Mouse (Mus musculus): ENCODE measurements at regions not wholly inside any gene's neighbourhood (a gene's known extent, or its start where the extent isn't known, plus 50 kb on each side); places are given as distances from the start of the nearest gene placed in this dataset.
A peak's percentile ranks its signal among the peaks of the same experiment; 100 is the strongest.

DNA sequence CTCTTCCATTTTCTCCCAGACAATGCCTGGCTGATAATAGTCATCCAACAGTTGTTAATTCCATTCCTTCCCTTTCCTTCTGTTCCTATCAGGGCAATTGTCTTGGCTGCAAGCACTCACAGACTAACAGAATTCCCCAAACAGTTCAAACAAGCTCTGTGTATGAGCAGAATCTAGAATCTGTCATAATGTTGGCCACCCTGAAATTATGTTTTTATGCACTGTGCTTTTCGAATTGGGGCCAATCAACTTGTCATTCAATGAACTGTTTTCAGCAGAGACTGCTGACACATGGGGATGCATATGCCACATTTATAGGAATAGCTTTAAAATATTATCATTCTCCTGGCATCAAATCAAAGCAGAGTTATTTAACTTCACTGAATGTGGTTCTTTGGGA lies 235.8 kb upstream of the Tmtc4 start:
- H3K36me3 ChIP-seq (ENCODE audit: insufficient read depth, low read length): no peaks in the 10 kb centered on the region
- H3K4me3 ChIP-seq (ENCODE audit: low read depth, low read length): no peak overlapping the region
- H3K27me3 ChIP-seq (ENCODE audit: insufficient read depth, low read length): no peaks in the 10 kb centered on the region
- TF ChIP-seq CTCF (IDR thresholded peaks at IDR 0.05): no peak
- 71% methylated on average over 1 of the region's 1 CpGs for WGBS
- no peaks in the 10 kb centered on the region for H3K4me1 ChIP-seq (ENCODE audit: insufficient read depth, low read length)
- no peak overlapping the region for H3K4me2 ChIP-seq (ENCODE audit: low read depth, low read length, poor library complexity, severe bottlenecking)
- no peak overlapping the region for H3K9ac ChIP-seq (replicated peaks; ENCODE audit: low read length, poor library complexity, severe bottlenecking)
- no peak overlapping the region for H3K27ac ChIP-seq (ENCODE audit: low read depth, low read length)
- DNase-seq (ENCODE audit: low spot score) (no peak), ATAC-seq (ENCODE audit: low FRiP score) (no peak)
- H3K9me3 ChIP-seq (ENCODE audit: low read length): no peaks in the 10 kb centered on the region

DNA sequence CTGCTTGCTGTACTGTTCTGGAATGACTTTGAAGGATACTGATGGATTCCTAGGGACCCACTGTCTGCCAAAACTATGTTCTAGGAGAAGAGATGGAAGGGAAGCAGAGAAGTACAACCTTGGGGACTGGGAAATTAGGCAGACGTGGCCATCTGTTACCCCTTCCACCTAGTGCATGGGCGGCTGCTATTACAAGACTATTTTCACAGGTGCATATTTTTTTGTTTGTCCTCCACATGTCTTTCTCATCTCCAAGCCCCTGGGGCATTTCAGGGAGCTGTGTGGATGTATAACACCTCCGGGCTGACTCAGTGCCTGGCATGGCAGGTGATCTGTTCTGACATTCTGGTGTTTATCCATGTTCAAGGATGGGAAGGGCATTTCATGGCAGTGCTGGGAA lies 226.4 kb upstream of the Tmtc4 start:
- H3K27me3 ChIP-seq (ENCODE audit: insufficient read depth, low read length): no peaks in the 10 kb centered on the region
- no peak for ATAC-seq (ENCODE audit: low FRiP score)
- TF ChIP-seq CTCF (IDR thresholded peaks at IDR 0.05): no peak

DNA sequence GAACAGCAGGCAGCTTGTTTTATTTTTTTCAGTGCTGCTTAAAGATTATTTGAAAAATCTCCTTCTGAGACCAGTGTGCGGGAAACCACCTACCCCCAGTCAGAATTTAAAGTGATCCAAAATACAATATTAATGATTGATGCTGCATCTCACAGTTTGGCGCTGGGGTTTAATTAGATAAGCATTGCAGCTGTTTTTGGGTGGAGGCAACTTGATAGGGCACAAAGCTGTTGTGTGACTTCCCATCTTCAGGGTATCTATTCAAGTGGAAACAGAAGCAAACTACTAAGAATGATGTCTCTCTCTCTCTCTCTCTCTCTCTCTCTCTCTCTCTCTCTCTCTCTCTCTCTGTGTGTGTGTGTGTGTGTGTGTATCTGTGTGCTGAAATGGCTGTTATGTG lies 219.0 kb upstream of the Tmtc4 start:
- Histone ChIP-seq H3K4me1 (ENCODE audit: insufficient read depth, low read length) (no peaks in the 10 kb centered on the region), H3K36me3 (ENCODE audit: insufficient read depth, low read length) (no peaks in the 10 kb centered on the region), H3K27me3 (ENCODE audit: insufficient read depth, low read length) (no peaks in the 10 kb centered on the region), H3K27ac (ENCODE audit: low read depth, low read length) (no peak overlapping the region), H3K4me3 (ENCODE audit: low read depth, low read length) (no peak overlapping the region), H3K4me2 (ENCODE audit: low read depth, low read length, poor library complexity, severe bottlenecking) (no peak overlapping the region), H3K9ac (replicated peaks; ENCODE audit: low read length, poor library complexity, severe bottlenecking) (no peak overlapping the region), H3K9me3 (ENCODE audit: low read length) (no peaks in the 10 kb centered on the region)
- ATAC-seq (ENCODE audit: low FRiP score) (no peak), DNase-seq (ENCODE audit: low spot score) (peak; percentile 24)
- TF ChIP-seq CTCF (IDR thresholded peaks at IDR 0.05): no peak
- 50% methylated on average over 2 of the region's 2 CpGs for WGBS

More for the DNA sequence above, 226.4 kb upstream of the Tmtc4 start:
- Histone ChIP-seq H3K4me1 (ENCODE audit: insufficient read depth, low read length) (no peaks in the 10 kb centered on the region), H3K9me3 (ENCODE audit: low read length) (no peaks in the 10 kb centered on the region), H3K36me3 (ENCODE audit: insufficient read depth, low read length) (no peaks in the 10 kb centered on the region), H3K9ac (replicated peaks; ENCODE audit: low read length, poor library complexity, severe bottlenecking) (no peak overlapping the region), H3K27ac (ENCODE audit: low read depth, low read length) (no peak overlapping the region), H3K4me2 (ENCODE audit: low read depth, low read length, poor library complexity, severe bottlenecking) (no peak overlapping the region), H3K4me3 (ENCODE audit: low read depth, low read length) (no peak overlapping the region)
- 87% methylated on average over 3 of the region's 3 CpGs for WGBS
- DNase-seq (ENCODE audit: low spot score): peak; percentile 2

DNA sequence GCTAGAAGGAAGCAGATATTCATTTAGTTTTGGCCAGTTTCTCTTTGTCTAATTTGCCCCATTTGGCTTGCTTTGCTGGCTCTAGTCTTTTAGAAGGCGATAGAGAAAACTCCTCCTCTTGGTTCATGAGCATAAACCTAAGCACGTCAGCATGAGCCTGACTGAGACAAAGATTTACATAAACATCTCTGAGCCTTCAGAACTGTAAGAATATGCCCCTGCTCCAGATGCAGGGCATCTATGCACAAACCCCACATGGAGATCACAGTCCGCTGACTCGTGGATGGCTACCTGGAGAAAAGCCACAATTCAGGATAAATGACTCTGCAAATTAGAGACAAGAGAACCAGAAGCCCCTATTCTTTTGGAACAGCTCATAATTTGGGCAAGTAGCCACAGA lies 218.5 kb upstream of the Tmtc4 start:
- 50% methylated on average over 4 of the region's 4 CpGs for WGBS
- no peaks in the 10 kb centered on the region for H3K4me1 ChIP-seq (ENCODE audit: insufficient read depth, low read length)
- no peak overlapping the region for H3K27ac ChIP-seq (ENCODE audit: low read depth, low read length)
- TF ChIP-seq CTCF (IDR thresholded peaks at IDR 0.05): no peak
- H3K4me2 ChIP-seq (ENCODE audit: low read depth, low read length, poor library complexity, severe bottlenecking): peak overlapping the region; percentile 10; the same call in 1 of the 2 replicates
- no peaks in the 10 kb centered on the region for H3K36me3 ChIP-seq (ENCODE audit: insufficient read depth, low read length)
- no peaks in the 10 kb centered on the region for H3K27me3 ChIP-seq (ENCODE audit: insufficient read depth, low read length)
- DNase-seq (ENCODE audit: low spot score) (peak; percentile 43), ATAC-seq (ENCODE audit: low FRiP score) (no peak)
- no peaks in the 10 kb centered on the region for H3K9me3 ChIP-seq (ENCODE audit: low read length)
- H3K4me3 ChIP-seq (ENCODE audit: low read depth, low read length): no peak overlapping the region
- no peak overlapping the region for H3K9ac ChIP-seq (replicated peaks; ENCODE audit: low read length, poor library complexity, severe bottlenecking)

DNA sequence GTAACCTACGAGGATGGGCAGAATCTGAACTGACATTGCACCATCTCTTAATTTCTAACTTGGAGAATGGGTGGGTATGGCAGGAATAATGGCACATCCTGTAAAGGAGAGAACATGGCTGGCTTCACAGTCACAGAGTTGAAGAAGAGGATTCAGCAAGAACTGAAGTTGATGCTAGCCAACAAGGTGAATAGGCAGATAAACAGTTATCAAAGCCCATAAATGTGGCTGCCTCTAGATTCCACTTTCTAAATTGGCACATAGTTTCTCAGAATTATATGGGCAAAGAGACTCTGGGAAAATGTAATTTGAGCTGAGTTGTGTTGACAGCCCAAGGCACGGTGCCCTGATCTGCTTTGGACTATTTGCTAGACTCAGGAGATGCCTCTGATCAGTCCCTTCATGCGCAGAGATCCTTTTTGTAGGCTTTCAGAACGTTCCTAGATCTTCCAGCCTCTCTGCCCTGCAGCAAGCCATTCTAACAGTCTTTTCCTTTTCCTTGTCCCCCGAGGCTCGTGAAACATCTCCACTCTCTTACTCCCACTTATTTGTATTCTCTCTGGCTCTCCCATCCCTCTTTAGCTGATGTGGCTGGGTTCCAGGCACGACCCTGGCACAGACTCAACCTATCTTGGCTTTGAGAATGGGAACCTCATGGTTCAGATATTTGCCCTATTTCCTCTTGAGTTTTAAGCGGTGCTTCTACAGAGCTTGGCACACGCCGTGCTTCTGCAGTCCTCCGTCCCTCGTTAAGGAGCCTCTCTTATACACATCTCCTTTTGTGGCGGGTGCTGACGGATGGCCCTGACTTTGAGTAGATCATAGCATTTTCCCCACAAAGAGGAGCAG lies 217.8 kb upstream of the Tmtc4 start:
- H3K4me3 ChIP-seq (ENCODE audit: low read depth, low read length): no peak overlapping the region
- H3K4me2 ChIP-seq (ENCODE audit: low read depth, low read length, poor library complexity, severe bottlenecking): peak overlapping the region; percentile 10; the same call in 1 of the 2 replicates
- H3K9me3 ChIP-seq (ENCODE audit: low read length): no peaks in the 10 kb centered on the region
- H3K27me3 ChIP-seq (ENCODE audit: insufficient read depth, low read length): no peaks in the 10 kb centered on the region
- no peaks in the 10 kb centered on the region for H3K4me1 ChIP-seq (ENCODE audit: insufficient read depth, low read length)
- H3K36me3 ChIP-seq (ENCODE audit: insufficient read depth, low read length): no peaks in the 10 kb centered on the region
- H3K9ac ChIP-seq (replicated peaks; ENCODE audit: low read length, poor library complexity, severe bottlenecking): no peak overlapping the region
- no peak for TF ChIP-seq CTCF (IDR thresholded peaks at IDR 0.05)
- 53% methylated on average over 14 of the region's 14 CpGs for WGBS
- no peak overlapping the region for H3K27ac ChIP-seq (ENCODE audit: low read depth, low read length)
- peak; percentile 85 for ATAC-seq (ENCODE audit: low FRiP score)
- DNase-seq (ENCODE audit: low spot score): peak; percentile 89

DNA sequence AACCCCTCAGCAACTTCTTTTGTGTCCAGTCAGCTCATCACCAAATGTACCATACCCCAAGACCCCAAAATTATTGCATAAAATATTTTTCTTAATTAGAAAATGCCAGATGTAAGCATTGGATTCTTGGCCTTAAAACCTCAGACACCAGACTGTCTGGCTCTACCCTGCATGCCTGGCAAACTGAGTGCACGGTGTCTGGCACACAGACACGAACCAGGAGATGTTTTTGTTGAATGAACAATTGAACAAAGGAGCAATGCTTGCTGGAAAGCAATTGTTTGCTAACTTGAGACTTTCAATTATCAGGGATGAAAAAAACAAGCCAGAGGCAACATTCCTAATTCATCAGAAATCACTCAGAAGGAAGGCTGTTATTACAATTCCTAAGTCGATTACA lies 215.3 kb upstream of the Tmtc4 start:
- Histone ChIP-seq H3K4me2 (ENCODE audit: low read depth, low read length, poor library complexity, severe bottlenecking) (no peak overlapping the region), H3K36me3 (ENCODE audit: insufficient read depth, low read length) (no peaks in the 10 kb centered on the region), H3K27me3 (ENCODE audit: insufficient read depth, low read length) (no peaks in the 10 kb centered on the region), H3K27ac (ENCODE audit: low read depth, low read length) (no peak overlapping the region), H3K9ac (replicated peaks; ENCODE audit: low read length, poor library complexity, severe bottlenecking) (no peak overlapping the region), H3K4me1 (ENCODE audit: insufficient read depth, low read length) (no peaks in the 10 kb centered on the region), H3K4me3 (ENCODE audit: low read depth, low read length) (no peak overlapping the region), H3K9me3 (ENCODE audit: low read length) (no peaks in the 10 kb centered on the region)
- ATAC-seq (ENCODE audit: low FRiP score): no peak
- DNase-seq (ENCODE audit: low spot score): no peak
- TF ChIP-seq CTCF (IDR thresholded peaks at IDR 0.05): no peak
- WGBS: 44% methylated on average over 3 of the region's 3 CpGs
